Mouse (Mus musculus) forebrain, embryonic 16.5 days (tissue): Measurements from ENCODE around the gene Fgd6. TPM values are rescaled to one million over a fixed set of nuclear protein-coding genes. Genes with fewer than 3 reads are reported as not detected.

Experiments
- ATAC-seq: fragments of 200-750 bp; cut with Nextera tagmentation; 2 replicates; pipeline ENCODE4 v1.8.0; 2017; ENCODE audit warnings: mild to moderate bottlenecking, moderate library complexity
- H3K27ac ChIP-seq: fragments of 300-500 bp; sonication (generic); 2 replicates; pipeline ENCODE4 v1.5.1; 2014; ENCODE audit warnings: low read length, control low read depth
- H3K27me3 ChIP-seq: fragments of 300-500 bp; sonication (generic); replicated peaks from 2 replicates; pipeline ENCODE4 v1.6.1; 2014; ENCODE audit warnings: low read length; ENCODE audit not compliant: control insufficient read depth, insufficient read depth
- H3K36me3 ChIP-seq: fragments of 300-500 bp; sonication (generic); 2 replicates; pipeline ENCODE4 v1.6.1; 2014; ENCODE audit not compliant: control insufficient read depth, insufficient read depth
- H3K4me1 ChIP-seq: fragments of 300-500 bp; sonication (generic); replicated peaks from 2 replicates; pipeline ENCODE4 v1.6.1; 2014; ENCODE audit warnings: low read length; ENCODE audit not compliant: control insufficient read depth, insufficient read depth
- H3K4me2 ChIP-seq: fragments of 300-500 bp; sonication (generic); 2 replicates; pipeline ENCODE4 v1.6.1; 2014; ENCODE audit warnings: mild to moderate bottlenecking, low read length, control low read depth
- H3K4me3 ChIP-seq: fragments of 300-500 bp; sonication (generic); replicated peaks from 2 replicates; pipeline ENCODE4 v1.5.1; 2014; ENCODE audit warnings: mild to moderate bottlenecking, low read length, control low read depth
- H3K9ac ChIP-seq: fragments of 300-500 bp; sonication (generic); replicated peaks from 2 replicates; pipeline ENCODE4 v1.6.1; 2014; ENCODE audit warnings: low read depth, low read length, control low read depth
- H3K9me3 ChIP-seq: fragments of 300-500 bp; sonication (generic); 2 replicates; pipeline ENCODE4 v1.6.1; 2016; ENCODE audit warnings: low read length; ENCODE audit not compliant: control insufficient read depth
- WGBS: fragments of 180-500 bp; shearing (Covaris S2); extraction: QIAGEN DNeasy Blood & Tissue Kit; methylation state at CpG from one replicate; pipeline ENCODE4 v1.1.7; 2014; 5-methylcytosine and 5-hydroxymethylcytosine counted together
- polyA plus RNA-seq: library from polyadenylated mRNA; unstranded; fragments of >200 nt; fragmentation: Nextera tagmentation; extraction: Ambion mirVana; gene quantifications from 2 replicates; pipeline ENCODE4 v1.2.1, GENCODE M21; 2015

The Fgd6 gene
- polyA plus RNA-seq, 1 experiment from 2014 or later: 1.6 TPM

- Histone ChIP-seq H3K4me2 (no peak overlapping the region), H3K4me1 (no peaks in the 10 kb centered on the region), H3K27ac (no peak overlapping the region), H3K27me3 (no peaks in the 10 kb centered on the region), H3K36me3 (no peaks in the 10 kb centered on the region), H3K4me3 (no peak overlapping the region), H3K9me3 (no peaks in the 10 kb centered on the region), H3K9ac (no peak overlapping the region)
- no peak for ATAC-seq
- 58% methylated on average over 3 of the region's 3 CpGs for WGBS
These were observed 61.5 kb downstream of the Fgd6 start for GRCm38 (mm10) chr10:94097081-94097845.

- no peaks in the 10 kb centered on the region for H3K27me3 ChIP-seq
- ATAC-seq: no peak
- no peak overlapping the region for H3K9ac ChIP-seq
- no peaks in the 10 kb centered on the region for H3K36me3 ChIP-seq
- H3K27ac ChIP-seq: no peak overlapping the region
- no peak overlapping the region for H3K4me3 ChIP-seq
- no peaks in the 10 kb centered on the region for H3K9me3 ChIP-seq
- H3K4me1 ChIP-seq: no peaks in the 10 kb centered on the region
- H3K4me2 ChIP-seq: no peak overlapping the region
- 93% methylated on average over 3 of the region's 3 CpGs for WGBS
These were observed 62.3 kb downstream of the Fgd6 start for GRCm38 (mm10) chr10:94098100-94098499.

- 93% methylated on average over 10 of the region's 10 CpGs for WGBS
These were observed 69.7 kb downstream of the Fgd6 start for GRCm38 (mm10) chr10:94105498-94105897.

GRCm38 (mm10) chr10:94107168-94107567 is 71.4 kb downstream of the Fgd6 start:
- no peak for ATAC-seq
- no peaks in the 10 kb centered on the region for H3K27me3 ChIP-seq
- WGBS: 84% methylated on average over 4 of the region's 4 CpGs
- no peaks in the 10 kb centered on the region for H3K4me1 ChIP-seq
- no peak overlapping the region for H3K4me2 ChIP-seq
- no peaks in the 10 kb centered on the region for H3K9me3 ChIP-seq
- H3K36me3 ChIP-seq: no peaks in the 10 kb centered on the region
- no peak overlapping the region for H3K4me3 ChIP-seq
- no peak overlapping the region for H3K27ac ChIP-seq
- H3K9ac ChIP-seq: no peak overlapping the region

More at GRCm38 (mm10) chr10:94105498-94105897, 69.7 kb downstream of the Fgd6 start:
- Histone ChIP-seq H3K36me3 (no peaks in the 10 kb centered on the region), H3K9ac (no peak overlapping the region), H3K27ac (no peak overlapping the region), H3K4me1 (no peaks in the 10 kb centered on the region), H3K9me3 (no peaks in the 10 kb centered on the region), H3K4me3 (no peak overlapping the region), H3K4me2 (no peak overlapping the region), H3K27me3 (no peaks in the 10 kb centered on the region)
- no peak for ATAC-seq

- Histone ChIP-seq H3K9me3 (no peaks in the 10 kb centered on the region), H3K36me3 (no peaks in the 10 kb centered on the region), H3K4me3 (no peak overlapping the region), H3K27ac (no peak overlapping the region), H3K27me3 (no peaks in the 10 kb centered on the region), H3K4me2 (no peak overlapping the region), H3K4me1 (no peaks in the 10 kb centered on the region), H3K9ac (no peak overlapping the region)
- 93% methylated on average over 7 of the region's 7 CpGs for WGBS
- no peak for ATAC-seq
These were observed 71.8 kb downstream of the Fgd6 start for GRCm38 (mm10) chr10:94107607-94108006.

- 92% methylated on average over 6 of the region's 6 CpGs for WGBS
These were observed 73.0 kb downstream of the Fgd6 start for GRCm38 (mm10) chr10:94108791-94109190.

GRCm38 (mm10) chr10:94110834-94111754 is 75.3 kb downstream of the Fgd6 start:
- Histone ChIP-seq H3K4me3 (no peak overlapping the region), H3K4me2 (no peak overlapping the region), H3K4me1 (no peaks in the 10 kb centered on the region; the same call in 1 of the 2 replicates), H3K27ac (no peak overlapping the region), H3K9me3 (no peaks in the 10 kb centered on the region), H3K36me3 (no peaks in the 10 kb centered on the region), H3K9ac (no peak overlapping the region), H3K27me3 (no peaks in the 10 kb centered on the region)
- WGBS: 84% methylated on average over 9 of the region's 9 CpGs
- ATAC-seq: no peak

More at GRCm38 (mm10) chr10:94108791-94109190, 73.0 kb downstream of the Fgd6 start:
- Histone ChIP-seq H3K36me3 (no peaks in the 10 kb centered on the region), H3K4me1 (no peaks in the 10 kb centered on the region), H3K4me2 (no peak overlapping the region), H3K9ac (no peak overlapping the region), H3K9me3 (no peaks in the 10 kb centered on the region), H3K27ac (no peak overlapping the region), H3K27me3 (no peaks in the 10 kb centered on the region), H3K4me3 (no peak overlapping the region)
- no peak for ATAC-seq

GRCm38 (mm10) chr10:94112207-94112606 is 76.4 kb downstream of the Fgd6 start:
- no peak overlapping the region for H3K9ac ChIP-seq
- H3K9me3 ChIP-seq: no peaks in the 10 kb centered on the region
- no peak overlapping the region for H3K4me2 ChIP-seq
- no peaks in the 10 kb centered on the region for H3K36me3 ChIP-seq
- H3K27me3 ChIP-seq: no peaks in the 10 kb centered on the region
- 72% methylated on average over 3 of the region's 3 CpGs for WGBS
- H3K27ac ChIP-seq: no peak overlapping the region
- H3K4me1 ChIP-seq: no peaks in the 10 kb centered on the region; the same call in 1 of the 2 replicates
- no peak overlapping the region for H3K4me3 ChIP-seq
- ATAC-seq: no peak

GRCm38 (mm10) chr10:94115893-94116599 is 80.2 kb downstream of the Fgd6 start:
- Histone ChIP-seq H3K9me3 (no peaks in the 10 kb centered on the region), H3K27me3 (no peaks in the 10 kb centered on the region), H3K4me1 (no peaks in the 10 kb centered on the region; the same call in 1 of the 2 replicates), H3K9ac (no peak overlapping the region), H3K4me2 (no peak overlapping the region), H3K36me3 (no peaks in the 10 kb centered on the region), H3K4me3 (no peak overlapping the region), H3K27ac (no peak overlapping the region)
- ATAC-seq: peak; percentile 89
- 37% methylated on average over 6 of the region's 6 CpGs for WGBS
